Mouse (Mus musculus) CD8-positive naive resting alpha-beta T cell, adult 2 months (primary cell): Measurements from ENCODE around the gene Kbtbd8.

Experiments used
- DNase-seq, 2 experiments: peaks; one replicate each; pipeline ENCODE4 v3.0.0; 2022; ENCODE audit warnings: low read depth in 2 of 2, low spot score in 2 of 2

Kbtbd8 gene

GRCm38 (mm10) chr6:95116946-95117345 lies at the start of gene Kbtbd8:
Kbtbd8 (plus strand) TSS chr6:95117240.
- peak in 1 of 2 experiments; percentile 3 for DNase-seq

GRCm38 (mm10) chr6:95069753-95070152 lies 47.3 kb upstream of the Kbtbd8 start:
- DNase-seq, result no peak

GRCm38 (mm10) chr6:95085276-95085675 lies 31.8 kb upstream of the Kbtbd8 start:
- no peak for DNase-seq

- DNase-seq, result no peak
Observed at GRCm38 (mm10) chr6:95087154-95087846, 29.7 kb upstream of the Kbtbd8 start.

GRCm38 (mm10) chr6:95088075-95088474 lies 29.0 kb upstream of the Kbtbd8 start:
- no peak for DNase-seq

- no peak for DNase-seq
Observed at GRCm38 (mm10) chr6:95094695-95095094, 22.3 kb upstream of the Kbtbd8 start.

- DNase-seq, result peak; percentile 36 to 64
Observed at GRCm38 (mm10) chr6:95098366-95099109, 18.5 kb upstream of the Kbtbd8 start.

- DNase-seq, result no peak
Observed at GRCm38 (mm10) chr6:95103706-95104105, 13.3 kb upstream of the Kbtbd8 start.

- DNase-seq, result no peak
Observed at GRCm38 (mm10) chr6:95108437-95108836, 8.6 kb upstream of the Kbtbd8 start.

- DNase-seq, result no peak
Observed at GRCm38 (mm10) chr6:95109691-95110450, 7.2 kb upstream of the Kbtbd8 start.

- no peak for DNase-seq
Observed at GRCm38 (mm10) chr6:95112015-95112414, 5.0 kb upstream of the Kbtbd8 start.

- no peak for DNase-seq
Observed at GRCm38 (mm10) chr6:95116513-95116912, 527 bp upstream of the Kbtbd8 start.

- DNase-seq, result peak; percentile 88 to 89
Observed at GRCm38 (mm10) chr6:95117614-95118541, 838 bp downstream of the Kbtbd8 start.

GRCm38 (mm10) chr6:95119389-95119788 lies 2.3 kb downstream of the Kbtbd8 start:
- DNase-seq, result no peak

GRCm38 (mm10) chr6:95149931-95150534 lies 33.0 kb downstream of the Kbtbd8 start:
- DNase-seq, result no peak

GRCm38 (mm10) chr6:95150885-95151284 lies 33.8 kb downstream of the Kbtbd8 start:
- no peak for DNase-seq

GRCm38 (mm10) chr6:95151563-95151962 lies 34.5 kb downstream of the Kbtbd8 start:
- DNase-seq, result no peak

- no peak for DNase-seq
Observed at GRCm38 (mm10) chr6:95163965-95164364, 46.9 kb downstream of the Kbtbd8 start.

- DNase-seq, result no peak
Observed at GRCm38 (mm10) chr6:95165630-95166029, 48.6 kb downstream of the Kbtbd8 start.

GRCm38 (mm10) chr6:95167668-95168227 lies 50.7 kb downstream of the Kbtbd8 start:
- no peak for DNase-seq
